Mouse (Mus musculus): ENCODE measurements around the gene Lcn9. TPM values are rescaled to one million over a fixed set of nuclear protein-coding genes. Genes with fewer than 3 reads are reported as not detected.

Gene Lcn9
- polyA plus RNA-seq (2012; rRNA removed) = 0.91 TPM in 1 of 2 replicates, not detected in the other

GRCm38 (mm10) chr2:25822806-25823205, at the start of gene Lcn9:
Gene Lcn9, plus strand, starts transcription at chr2:25823153.

GRCm38 (mm10) chr2:25776717-25777116, 46.2 kb upstream of the Lcn9 start, which contains the start of gene Lcn11:
Gene Lcn11, plus strand, starts transcription at chr2:25777017.

GRCm38 (mm10) chr2:25781957-25782356, 41.0 kb upstream of the Lcn9 start, which contains the start of gene Gm13539:
Gene Gm13539, plus strand, starts transcription at chr2:25782257.

DNA sequence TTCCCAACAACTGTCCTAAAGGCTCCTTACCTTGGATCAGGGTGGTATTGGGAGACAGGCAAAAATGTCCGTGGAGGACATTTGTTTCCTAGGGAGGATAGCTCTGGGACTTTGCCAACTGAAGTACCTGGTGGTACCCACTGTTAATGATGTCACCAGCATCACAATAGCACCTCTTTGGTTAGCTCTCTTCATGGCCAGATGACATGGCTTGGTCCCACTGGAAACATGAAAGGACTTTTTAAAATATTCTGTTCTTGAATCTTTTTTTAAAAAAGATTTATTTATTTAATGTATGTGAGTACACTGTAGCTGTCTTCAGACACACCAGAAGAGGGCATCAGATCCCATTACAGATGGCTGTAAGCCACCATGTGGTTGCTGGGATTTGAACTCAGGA, 7.2 kb upstream of the Lcn9 start, which contains the start of gene Glt6d1:
Gene Glt6d1 (minus strand): TSS at position 101 of the 400 bp plus-strand sequence.

DNA sequence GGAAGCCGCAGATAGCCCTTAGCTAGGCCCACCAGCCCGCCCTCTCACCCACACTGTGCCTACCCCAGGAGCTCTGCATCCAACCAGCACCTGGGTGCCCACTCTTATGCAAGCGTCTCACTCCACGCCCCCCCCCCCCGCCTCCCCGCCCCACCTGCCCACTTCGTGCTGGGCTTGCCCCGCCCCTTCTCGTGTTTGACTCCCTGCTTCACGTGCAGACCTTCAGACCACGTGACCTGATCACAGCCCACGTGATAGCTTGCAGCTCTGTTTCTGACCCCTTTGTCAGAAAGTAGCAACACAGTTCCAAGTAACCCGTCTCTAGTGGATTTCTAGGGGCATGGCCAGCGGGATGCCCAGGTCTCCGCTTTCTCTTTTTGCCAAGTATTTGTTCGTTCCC, 24.3 kb downstream of the Lcn9 start, which contains the start of gene Sohlh1:
Gene Sohlh1 (minus strand): TSS at position 23 of the 400 bp plus-strand sequence.

GRCm38 (mm10) chr2:25863337-25864131, 40.6 kb downstream of the Lcn9 start, which contains the start of gene Kcnt1:
Gene Kcnt1, plus strand, starts transcription at chr2:25863734.

Other genes with a start within 250 kb of the Lcn9 start
- gene Mamdc4, start 248.3 kb upstream of the Lcn9 start, polyA plus RNA-seq (2012; rRNA removed) = 0.94 and 1.5 TPM in 2 replicates
- 15.1 and 16.4 TPM in 2 replicates for gene Phpt1, start 247.9 kb upstream of the Lcn9 start, polyA plus RNA-seq (2012; rRNA removed)
- gene Ajm1, start 241.4 kb upstream of the Lcn9 start, polyA plus RNA-seq (2012; rRNA removed) = 3.4 and 4.3 TPM in 2 replicates
- 34.2 and 35.2 TPM in 2 replicates for gene Rabl6, start 214.6 kb upstream of the Lcn9 start, polyA plus RNA-seq (2012; rRNA removed)
- gene Ccdc183, start 205.5 kb upstream of the Lcn9 start, polyA plus RNA-seq (2012; rRNA removed) = not detected in 2 replicates
- 11.7 and 12.7 TPM in 2 replicates for gene Tmem141, start 201.1 kb upstream of the Lcn9 start, polyA plus RNA-seq (2012; rRNA removed)
- gene Fcna, start 195.1 kb upstream of the Lcn9 start, polyA plus RNA-seq (2012; rRNA removed) = 2.1 and 3.0 TPM in 2 replicates
- 2.0 TPM in 1 of 2 replicates, not detected in the other for gene Lcn8, start 170.0 kb upstream of the Lcn9 start, polyA plus RNA-seq (2012; rRNA removed)
- gene Lcn5, start 165.2 kb upstream of the Lcn9 start, polyA plus RNA-seq (2012; rRNA removed) = 2.0 TPM in 1 of 2 replicates, not detected in the other
- 0.17 TPM in 1 of 2 replicates, not detected in the other for gene Lcn6, start 146.4 kb upstream of the Lcn9 start, polyA plus RNA-seq (2012; rRNA removed)
- gene Lcn10, start 140.4 kb upstream of the Lcn9 start, polyA plus RNA-seq (2012; rRNA removed) = 0.40 TPM in 1 of 2 replicates, not detected in the other
- gene Obp2a, start 123.1 kb upstream of the Lcn9 start, polyA plus RNA-seq (2012; rRNA removed) = 0.59 and 2.0 TPM in 2 replicates
- gene Bmyc, start 116.4 kb upstream of the Lcn9 start, polyA plus RNA-seq (2012; rRNA removed) = 31.9 and 46.7 TPM in 2 replicates
- not detected in 2 replicates for gene Obp2b, start 86.1 kb upstream of the Lcn9 start, polyA plus RNA-seq (2012; rRNA removed)
- gene Lcn3, start 57.6 kb upstream of the Lcn9 start, polyA plus RNA-seq (2012; rRNA removed) = not detected in 2 replicates
- gene Lcn11, start 46.1 kb upstream of the Lcn9 start, polyA plus RNA-seq (2012; rRNA removed) = not detected in 2 replicates
- gene Gm13539, start 40.9 kb upstream of the Lcn9 start, polyA plus RNA-seq (2012; rRNA removed) = not detected in 2 replicates
- gene Glt6d1, start 7.3 kb upstream of the Lcn9 start, polyA plus RNA-seq (2012; rRNA removed) = not detected in 2 replicates
- gene Sohlh1, start 24.1 kb downstream of the Lcn9 start, polyA plus RNA-seq (2012; rRNA removed) = not detected in 2 replicates
- gene Kcnt1, start 40.6 kb downstream of the Lcn9 start, polyA plus RNA-seq (2012; rRNA removed) = 0.45 and 0.58 TPM in 2 replicates
- 1.1 and 1.3 TPM in 2 replicates for gene Camsap1, start 160.1 kb downstream of the Lcn9 start, polyA plus RNA-seq (2012; rRNA removed)
- 26.6 and 29.2 TPM in 2 replicates for gene Ubac1, start 198.6 kb downstream of the Lcn9 start, polyA plus RNA-seq (2012; rRNA removed)

Measured in stomach, adult 2 months (tissue).